Mouse (Mus musculus): Measurements from ENCODE around the gene Vmn1r12.
"Not testable (repeated sequence)": the region's sequence is repeated elsewhere in the genome, so short reads cannot be mapped to it uniquely, and the experiment has no call there.

The Vmn1r12 gene

GRCm38 (mm10) chr6:57156619-57157018 lies at the start of gene Vmn1r12:
Gene Vmn1r12 (plus strand): TSS chr6:57156919.
- no peak for DNase-seq

- DNase-seq: no peak
Observed at GRCm38 (mm10) chr6:57109154-57109553, 47.6 kb upstream of the Vmn1r12 start, which contains the start of gene Vmn1r10. Gene Vmn1r10 (plus strand): TSS chr6:57109454.

- DNase-seq: no peak
Observed at GRCm38 (mm10) chr6:57133155-57133554, 23.6 kb upstream of the Vmn1r12 start, which contains the start of gene Vmn1r11. Gene Vmn1r11 (plus strand): TSS chr6:57133455.

- DNase-seq: not testable (repeated sequence)
Observed at GRCm38 (mm10) chr6:57190016-57190415, 33.3 kb downstream of the Vmn1r12 start.

- not testable (repeated sequence) for DNase-seq
Observed at GRCm38 (mm10) chr6:57202990-57203389, 46.3 kb downstream of the Vmn1r12 start, which contains the start of gene Vmn1r13. Gene Vmn1r13 (plus strand): TSS chr6:57203290.

All from cerebellum, postnatal 25 days (tissue).